Mouse (Mus musculus): ENCODE data around the gene Mphosph6. TPM values are rescaled to one million over a fixed set of nuclear protein-coding genes. Genes with fewer than 3 reads are reported as not detected.

Gene Mphosph6
- 88.0 and 98.3 TPM in 2 replicates for polyA plus RNA-seq (2011; ENCODE audit: insufficient read depth, insufficient read length, low read depth, missing spikeins)

- Histone ChIP-seq H3K9me3 (replicated peaks; ENCODE audit: control insufficient read depth, insufficient read depth, low read length, poor library complexity, severe bottlenecking) (no peaks in the 10 kb centered on the region), H3K27me3 (ENCODE audit: control insufficient read depth, insufficient read depth, low read length, poor library complexity, severe bottlenecking) (no peaks in the 10 kb centered on the region), H3K9ac (ENCODE audit: low read depth, poor library complexity, severe bottlenecking) (peak within 1 kb of the TSS; percentile 76), H3K27ac (ENCODE audit: insufficient read depth, low read length) (peak within 1 kb of the TSS; percentile 52), H3K4me3 (ENCODE audit: low read depth, low read length) (peak within 1 kb of the TSS; percentile 80), H3K4me1 (ENCODE audit: control insufficient read depth, insufficient read depth, low read length) (no peaks in the 10 kb centered on the region), H3K36me3 (ENCODE audit: control insufficient read depth, insufficient read depth, low read length, poor library complexity, severe bottlenecking) (peaks cover 11% of the 10 kb centered on the region)
- TF ChIP-seq EP300 (IDR thresholded peaks at IDR 0.05; ENCODE audit: insufficient read depth, low read depth, low read length): no peak
- peak; percentile 92 for TF ChIP-seq POLR2A (IDR thresholded peaks at IDR 0.05; ENCODE audit: insufficient read depth, low read length)
Measured at GRCm38 (mm10) chr8:117801443-117802298, at the start of gene Mphosph6. Gene Mphosph6, minus strand, starts transcription at chr8:117801943.

GRCm38 (mm10) chr8:117850420-117850819, 48.7 kb upstream of the Mphosph6 start:
- H3K4me3 ChIP-seq (ENCODE audit: low read depth, low read length): no peak overlapping the region
- no peak overlapping the region for H3K9ac ChIP-seq (ENCODE audit: low read depth, poor library complexity, severe bottlenecking)
- H3K9me3 ChIP-seq (replicated peaks; ENCODE audit: control insufficient read depth, insufficient read depth, low read length, poor library complexity, severe bottlenecking): no peaks in the 10 kb centered on the region
- H3K4me1 ChIP-seq (ENCODE audit: control insufficient read depth, insufficient read depth, low read length): no peaks in the 10 kb centered on the region
- no peak overlapping the region for H3K27ac ChIP-seq (ENCODE audit: insufficient read depth, low read length)
- no peaks in the 10 kb centered on the region for H3K36me3 ChIP-seq (ENCODE audit: control insufficient read depth, insufficient read depth, low read length, poor library complexity, severe bottlenecking)
- H3K27me3 ChIP-seq (ENCODE audit: control insufficient read depth, insufficient read depth, low read length, poor library complexity, severe bottlenecking): no peaks in the 10 kb centered on the region
- no peak for TF ChIP-seq CTCF (IDR thresholded peaks at IDR 0.05; ENCODE audit: low read depth, low read length)
- no peak for TF ChIP-seq POLR2A (IDR thresholded peaks at IDR 0.05; ENCODE audit: insufficient read depth, low read length)
- no peak for TF ChIP-seq EP300 (IDR thresholded peaks at IDR 0.05; ENCODE audit: insufficient read depth, low read depth, low read length)

GRCm38 (mm10) chr8:117847865-117848264, 46.1 kb upstream of the Mphosph6 start:
- Histone ChIP-seq H3K27ac (ENCODE audit: insufficient read depth, low read length) (no peak overlapping the region), H3K4me1 (ENCODE audit: control insufficient read depth, insufficient read depth, low read length) (no peaks in the 10 kb centered on the region), H3K4me3 (ENCODE audit: low read depth, low read length) (no peak overlapping the region), H3K27me3 (ENCODE audit: control insufficient read depth, insufficient read depth, low read length, poor library complexity, severe bottlenecking) (no peaks in the 10 kb centered on the region; the same call in 1 of the 2 replicates), H3K36me3 (ENCODE audit: control insufficient read depth, insufficient read depth, low read length, poor library complexity, severe bottlenecking) (no peaks in the 10 kb centered on the region), H3K9me3 (replicated peaks; ENCODE audit: control insufficient read depth, insufficient read depth, low read length, poor library complexity, severe bottlenecking) (peaks cover 6% of the 10 kb centered on the region), H3K9ac (ENCODE audit: low read depth, poor library complexity, severe bottlenecking) (no peak overlapping the region)
- TF ChIP-seq CTCF (IDR thresholded peaks at IDR 0.05; ENCODE audit: low read depth, low read length) (no peak), POLR2A (IDR thresholded peaks at IDR 0.05; ENCODE audit: insufficient read depth, low read length) (no peak), EP300 (IDR thresholded peaks at IDR 0.05; ENCODE audit: insufficient read depth, low read depth, low read length) (no peak)

GRCm38 (mm10) chr8:117843694-117844093, 42.0 kb upstream of the Mphosph6 start:
- H3K4me3 ChIP-seq (ENCODE audit: low read depth, low read length): no peak overlapping the region
- no peaks in the 10 kb centered on the region for H3K36me3 ChIP-seq (ENCODE audit: control insufficient read depth, insufficient read depth, low read length, poor library complexity, severe bottlenecking)
- no peaks in the 10 kb centered on the region for H3K4me1 ChIP-seq (ENCODE audit: control insufficient read depth, insufficient read depth, low read length)
- no peak for TF ChIP-seq EP300 (IDR thresholded peaks at IDR 0.05; ENCODE audit: insufficient read depth, low read depth, low read length)
- no peak for TF ChIP-seq CTCF (IDR thresholded peaks at IDR 0.05; ENCODE audit: low read depth, low read length)
- TF ChIP-seq POLR2A (IDR thresholded peaks at IDR 0.05; ENCODE audit: insufficient read depth, low read length): no peak
- no peak overlapping the region for H3K9ac ChIP-seq (ENCODE audit: low read depth, poor library complexity, severe bottlenecking)
- H3K9me3 ChIP-seq (replicated peaks; ENCODE audit: control insufficient read depth, insufficient read depth, low read length, poor library complexity, severe bottlenecking): peaks cover 6% of the 10 kb centered on the region
- no peaks in the 10 kb centered on the region; the same call in 1 of the 2 replicates for H3K27me3 ChIP-seq (ENCODE audit: control insufficient read depth, insufficient read depth, low read length, poor library complexity, severe bottlenecking)
- H3K27ac ChIP-seq (ENCODE audit: insufficient read depth, low read length): no peak overlapping the region

- H3K4me3 ChIP-seq (ENCODE audit: low read depth, low read length): no peak overlapping the region
- H3K36me3 ChIP-seq (ENCODE audit: control insufficient read depth, insufficient read depth, low read length, poor library complexity, severe bottlenecking): no peaks in the 10 kb centered on the region
- H3K4me1 ChIP-seq (ENCODE audit: control insufficient read depth, insufficient read depth, low read length): no peaks in the 10 kb centered on the region
- H3K27ac ChIP-seq (ENCODE audit: insufficient read depth, low read length): no peak overlapping the region
- H3K27me3 ChIP-seq (ENCODE audit: control insufficient read depth, insufficient read depth, low read length, poor library complexity, severe bottlenecking): no peaks in the 10 kb centered on the region; the same call in 1 of the 2 replicates
- no peak for TF ChIP-seq POLR2A (IDR thresholded peaks at IDR 0.05; ENCODE audit: insufficient read depth, low read length)
- no peak overlapping the region for H3K9ac ChIP-seq (ENCODE audit: low read depth, poor library complexity, severe bottlenecking)
- H3K9me3 ChIP-seq (replicated peaks; ENCODE audit: control insufficient read depth, insufficient read depth, low read length, poor library complexity, severe bottlenecking): no peaks in the 10 kb centered on the region
Measured at GRCm38 (mm10) chr8:117813524-117813923, 11.8 kb upstream of the Mphosph6 start.

GRCm38 (mm10) chr8:117810676-117811075, 8.9 kb upstream of the Mphosph6 start:
- Histone ChIP-seq H3K4me1 (ENCODE audit: control insufficient read depth, insufficient read depth, low read length) (no peaks in the 10 kb centered on the region), H3K36me3 (ENCODE audit: control insufficient read depth, insufficient read depth, low read length, poor library complexity, severe bottlenecking) (no peaks in the 10 kb centered on the region), H3K27ac (ENCODE audit: insufficient read depth, low read length) (no peak overlapping the region), H3K4me3 (ENCODE audit: low read depth, low read length) (no peak overlapping the region), H3K27me3 (ENCODE audit: control insufficient read depth, insufficient read depth, low read length, poor library complexity, severe bottlenecking) (no peaks in the 10 kb centered on the region; the same call in 1 of the 2 replicates), H3K9ac (ENCODE audit: low read depth, poor library complexity, severe bottlenecking) (no peak overlapping the region), H3K9me3 (replicated peaks; ENCODE audit: control insufficient read depth, insufficient read depth, low read length, poor library complexity, severe bottlenecking) (no peaks in the 10 kb centered on the region)
- TF ChIP-seq EP300 (IDR thresholded peaks at IDR 0.05; ENCODE audit: insufficient read depth, low read depth, low read length) (no peak), POLR2A (IDR thresholded peaks at IDR 0.05; ENCODE audit: insufficient read depth, low read length) (no peak), CTCF (IDR thresholded peaks at IDR 0.05; ENCODE audit: low read depth, low read length) (no peak)
